In the genomic region with DNA sequence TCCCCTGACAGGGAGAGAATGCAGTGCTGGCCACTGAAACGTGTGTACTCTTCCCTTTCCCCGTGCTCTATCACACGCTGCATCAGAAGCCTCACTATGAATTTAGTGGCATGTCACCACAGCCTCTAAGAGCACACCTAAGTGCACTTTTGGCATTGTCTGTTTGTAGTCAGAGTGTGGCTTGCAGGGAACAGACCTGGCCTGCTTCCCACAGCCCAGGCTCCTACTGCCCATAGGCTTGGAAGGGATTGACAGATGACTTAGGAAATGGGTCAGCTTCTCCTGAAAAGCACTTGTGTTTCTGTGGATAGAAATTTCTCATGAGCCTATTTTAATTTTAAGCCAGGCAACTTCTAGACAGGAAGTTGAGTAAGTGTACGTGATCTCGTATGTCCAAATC, we compare ENCODE assay signal across 11 mouse cellular contexts. TPM values are rescaled to one million over a fixed set of nuclear protein-coding genes. Genes with fewer than 3 reads are reported as not detected.
A peak's percentile ranks its signal among the peaks of the same experiment; 100 is the strongest.
DNase-seq lines count a peak whose midpoint lies in the region; ATAC-seq lines count a peak whose summit lies in the region.
"Had no signal": no experiment of that assay in that cellular context is flagged by ENCODE, and none has a peak within 500 bp of the region (broad histone marks: within the 10 kb centered on the region; RNA-seq: fewer than 3 reads in every experiment).

No protein-coding gene starts in this region.

- no peak for ATAC-seq in heart, embryonic 15.5 days (replicated peaks; ENCODE audit: insufficient number of reproducible peaks, insufficient read depth, low FRiP score, low read depth)
- no peak for ATAC-seq in hindbrain, embryonic 16.5 days
- ATAC-seq in kidney, embryonic 16.5 days (ENCODE audit: low FRiP score, low TSS enrichment), result no peak
- ATAC-seq: forebrain, postnatal 0 days had no signal

- H3K27ac ChIP-seq in heart, embryonic 15.5 days, result peak overlapping the region; percentile 60
- peak overlapping the region; percentile 74 for H3K27ac ChIP-seq in brown adipose tissue, adult 24 weeks (replicated peaks; ENCODE audit: low read depth, low read length)
- H3K27ac ChIP-seq in hindbrain, embryonic 16.5 days (ENCODE audit: low read depth, low read length), result no peak overlapping the region
- H3K27ac ChIP-seq in kidney, embryonic 16.5 days (ENCODE audit: low read length), result no peak overlapping the region

- H3K4me3 ChIP-seq in heart, embryonic 15.5 days, result no peak overlapping the region
- no peak overlapping the region for H3K4me3 ChIP-seq in brown adipose tissue, adult 24 weeks (ENCODE audit: insufficient read depth, low read depth, low read length)
- H3K4me3 ChIP-seq in hindbrain, embryonic 16.5 days (ENCODE audit: low read length), result no peak overlapping the region
- no peak overlapping the region for H3K4me3 ChIP-seq in kidney, embryonic 16.5 days (ENCODE audit: low read length)

- H3K4me2 ChIP-seq in heart, embryonic 15.5 days, result 0 out of 2 replicates have a peak overlapping the region, but pooled peaks have one; percentile 7
- H3K4me2 ChIP-seq in hindbrain, embryonic 16.5 days (ENCODE audit: low read length), result no peak overlapping the region
- no peak overlapping the region for H3K4me2 ChIP-seq in kidney, embryonic 16.5 days (replicated peaks; ENCODE audit: low read depth, low read length)

- no peaks in the 10 kb centered on the region for H3K9me3 ChIP-seq in heart, embryonic 15.5 days (replicated peaks)
- no peaks in the 10 kb centered on the region for H3K9me3 ChIP-seq in hindbrain, embryonic 16.5 days (ENCODE audit: control insufficient read depth, low read length)
- no peaks in the 10 kb centered on the region for H3K9me3 ChIP-seq in kidney, embryonic 16.5 days (ENCODE audit: low read length)

- peaks cover 12% of the 10 kb centered on the region for H3K36me3 ChIP-seq in heart, embryonic 15.5 days
- peaks cover 9% of the 10 kb centered on the region for H3K36me3 ChIP-seq in hindbrain, embryonic 16.5 days (ENCODE audit: control insufficient read depth, insufficient read depth, low read length)
- peaks cover 27% of the 10 kb centered on the region for H3K36me3 ChIP-seq in kidney, embryonic 16.5 days (ENCODE audit: insufficient read depth, low read length)

- DNase-seq in heart, adult 18-20 months, result no peak
- DNase-seq in 416B (ENCODE audit: low read depth), result peak; percentile 29
- peak; percentile 40 for DNase-seq in fibroblast of lung, adult 2 months (ENCODE audit: low read depth)
- DNase-seq in thymus, postnatal 0 days (ENCODE audit: low spot score), result no peak
- DNase-seq: forebrain, postnatal 0 days; gastrocnemius, postnatal 36 days; thymus, postnatal 4 days had no signal

- WGBS in heart, embryonic 15.5 days, result 54% methylated on average over 5 of the region's 5 CpGs
- WGBS in hindbrain, embryonic 16.5 days, result 82% methylated on average over 5 of the region's 5 CpGs
- WGBS in kidney, embryonic 16.5 days, result 84% methylated on average over 5 of the region's 5 CpGs

- H3K4me1 ChIP-seq in heart, embryonic 15.5 days (replicated peaks), result peaks cover 22% of the 10 kb centered on the region
- H3K4me1 ChIP-seq in brown adipose tissue, adult 24 weeks (ENCODE audit: control insufficient read depth, insufficient read depth, insufficient read length, low read length), result peaks cover 12% of the 10 kb centered on the region
- H3K4me1 ChIP-seq in hindbrain, embryonic 16.5 days (ENCODE audit: control insufficient read depth, insufficient read depth, low read depth, low read length), result peaks cover 3% of the 10 kb centered on the region
- peaks cover 12% of the 10 kb centered on the region for H3K4me1 ChIP-seq in kidney, embryonic 16.5 days (ENCODE audit: insufficient read depth, low read length)

- H3K9ac ChIP-seq in heart, embryonic 15.5 days, result no peak overlapping the region
- no peak overlapping the region for H3K9ac ChIP-seq in hindbrain, embryonic 16.5 days (ENCODE audit: low read depth, low read length)
- no peak overlapping the region for H3K9ac ChIP-seq in kidney, embryonic 16.5 days (replicated peaks; ENCODE audit: low read length)
- H3K9ac ChIP-seq: forebrain, postnatal 0 days had no signal

- H3K27me3 ChIP-seq in heart, embryonic 15.5 days, result no peaks in the 10 kb centered on the region
- H3K27me3 ChIP-seq in hindbrain, embryonic 16.5 days (replicated peaks; ENCODE audit: control insufficient read depth, insufficient read depth, low read length), result no peaks in the 10 kb centered on the region
- no peaks in the 10 kb centered on the region for H3K27me3 ChIP-seq in kidney, embryonic 16.5 days (ENCODE audit: insufficient read depth, low read length)

RNA-seq across cellular contexts. Expression of gene Igsf6, which starts 1.0 kb away (rescaled TPM):
- 1.2 and 2.5 TPM in 2 replicates for polyA plus RNA-seq in heart, embryonic 15.5 days (2015; fragmentation: Nextera tagmentation; extraction: Ambion mirVana)
- total RNA-seq in heart, adult 18-20 months (2021), result 1 to 10 TPM in 1 of 2 experiments, under 1 TPM in 1; 0.89 to 1.5 TPM
- 2.6 and 2.7 TPM in 2 replicates for polyA plus RNA-seq in brown adipose tissue, adult 24 weeks (2012; ENCODE audit: insufficient read depth, insufficient read length, missing spikeins)
- polyA plus RNA-seq in hindbrain, embryonic 16.5 days (2015; fragmentation: Nextera tagmentation; extraction: Ambion mirVana), result 1.0 and 1.2 TPM in 2 replicates
- polyA plus RNA-seq in thymus, postnatal 0 days (2015; fragmentation: Nextera tagmentation; extraction: Ambion mirVana), result 2.5 and 2.9 TPM in 2 replicates
- 1.3 and 2.1 TPM in 2 replicates for polyA plus RNA-seq in kidney, embryonic 16.5 days (2015; fragmentation: Nextera tagmentation; extraction: Ambion mirVana)

RNA-seq across cellular contexts. Expression of gene Otoa, which starts 6.0 kb away (rescaled TPM):
- 0.19 and 0.38 TPM in 2 replicates for polyA plus RNA-seq in heart, embryonic 15.5 days (2015; fragmentation: Nextera tagmentation; extraction: Ambion mirVana)
- total RNA-seq in heart, adult 18-20 months (2021), result under 1 TPM; 0.05 to 0.18 TPM
- not detected in 2 replicates for polyA plus RNA-seq in brown adipose tissue, adult 24 weeks (2012; ENCODE audit: insufficient read depth, insufficient read length, missing spikeins)
- polyA plus RNA-seq in hindbrain, embryonic 16.5 days (2015; fragmentation: Nextera tagmentation; extraction: Ambion mirVana), result 0.20 and 0.29 TPM in 2 replicates
- 0.18 and 0.48 TPM in 2 replicates for polyA plus RNA-seq in thymus, postnatal 0 days (2015; fragmentation: Nextera tagmentation; extraction: Ambion mirVana)
- polyA plus RNA-seq in kidney, embryonic 16.5 days (2015; fragmentation: Nextera tagmentation; extraction: Ambion mirVana), result 0.09 and 0.16 TPM in 2 replicates

RNA-seq across cellular contexts. Expression of gene Mettl9, which starts 41.2 kb away (rescaled TPM):
- polyA plus RNA-seq in heart, embryonic 15.5 days (2015; fragmentation: Nextera tagmentation; extraction: Ambion mirVana), result 87.4 and 92.5 TPM in 2 replicates
- 10 to 100 TPM; 76.9 to 98.0 TPM for total RNA-seq in heart, adult 18-20 months (2021)
- 60.4 and 82.4 TPM in 2 replicates for polyA plus RNA-seq in brown adipose tissue, adult 24 weeks (2012; ENCODE audit: insufficient read depth, insufficient read length, missing spikeins)
- 167 and 175 TPM in 2 replicates for polyA plus RNA-seq in hindbrain, embryonic 16.5 days (2015; fragmentation: Nextera tagmentation; extraction: Ambion mirVana)
- 86.3 and 93.3 TPM in 2 replicates for polyA plus RNA-seq in thymus, postnatal 0 days (2015; fragmentation: Nextera tagmentation; extraction: Ambion mirVana)
- polyA plus RNA-seq in kidney, embryonic 16.5 days (2015; fragmentation: Nextera tagmentation; extraction: Ambion mirVana), result 155 and 163 TPM in 2 replicates

Comparison
In these comparisons a context has a peak if more than half of its experiments do, and no peak if none do; other contexts are left out.
1. H3K27ac ChIP-seq: peak in heart, embryonic 15.5 days (single experiment) and brown adipose tissue, adult 24 weeks (single experiment); none in hindbrain, embryonic 16.5 days (single experiment) and kidney, embryonic 16.5 days (single experiment).
2. DNase-seq: peak in 416B (single experiment) and fibroblast of lung, adult 2 months (single experiment); none in heart, adult 18-20 months (0 of 2) and thymus, postnatal 0 days (single experiment).